Mouse (Mus musculus): Measurements from ENCODE around the gene Tes.

The Tes gene

GRCm38 (mm10) chr6:17079304-17079703 is 14.4 kb downstream of the Tes start:
- no peak for DNase-seq (ENCODE audit: low read depth, low spot score)

DNA sequence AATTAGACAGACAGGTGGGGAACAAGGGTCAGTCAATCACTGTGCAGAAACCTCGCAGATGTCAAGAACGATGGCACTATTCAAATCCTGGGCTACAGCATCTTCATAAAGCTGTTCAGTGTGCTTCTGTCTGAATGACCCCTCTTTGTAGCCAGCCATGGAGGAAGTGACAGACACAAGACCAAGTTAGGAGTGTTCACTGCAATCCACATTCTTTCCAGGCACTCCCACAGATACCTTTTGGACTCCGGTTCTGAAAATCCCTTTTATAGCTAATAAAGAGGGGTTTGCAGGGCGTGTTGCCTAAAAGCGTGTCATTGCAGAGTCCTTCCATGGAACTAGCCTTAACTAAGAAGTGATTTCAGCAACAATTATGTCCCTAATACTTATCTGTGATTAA is 14.9 kb downstream of the Tes start:
- DNase-seq (ENCODE audit: low read depth, low spot score): no peak

DNA sequence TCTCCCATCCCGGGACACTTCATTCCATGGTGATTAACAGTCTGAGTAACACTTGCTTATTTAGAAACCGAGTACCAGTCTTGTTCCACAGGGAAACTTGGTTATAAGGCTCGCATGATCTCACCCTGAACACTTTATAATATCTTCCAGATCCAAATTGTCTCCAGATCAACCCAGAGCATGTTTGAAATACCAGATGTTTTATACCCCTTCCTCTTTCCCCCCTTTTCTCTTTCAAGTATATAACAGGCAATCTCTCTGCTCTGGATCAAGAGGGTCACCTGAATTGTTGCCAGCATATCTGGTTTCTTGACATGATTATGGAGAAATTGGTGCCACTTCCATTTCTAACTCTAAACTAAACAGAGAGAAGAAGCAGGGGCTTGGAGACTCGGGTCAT is 17.3 kb downstream of the Tes start:
- DNase-seq (ENCODE audit: low read depth, low spot score): no peak

DNA sequence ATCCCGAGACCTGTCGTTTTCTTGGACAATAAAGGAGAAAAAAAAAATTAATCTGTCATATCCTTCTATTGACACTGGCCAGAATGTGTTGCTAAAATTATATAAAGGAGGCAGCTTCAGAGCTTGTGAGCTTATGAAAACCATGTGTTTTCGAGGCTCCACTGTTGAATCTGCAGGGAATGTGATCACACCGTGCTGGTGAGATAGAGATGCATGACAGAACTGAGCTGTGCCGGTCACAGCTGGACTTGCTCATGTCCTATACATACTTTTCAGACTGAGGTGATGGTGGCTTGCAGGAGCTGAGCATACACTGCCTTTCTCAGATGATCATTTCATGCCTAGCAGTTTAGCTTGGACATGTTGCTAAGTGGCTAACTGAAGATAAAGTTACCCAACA is 17.9 kb downstream of the Tes start:
- no peak for DNase-seq (ENCODE audit: low read depth, low spot score)

GRCm38 (mm10) chr6:17087485-17087884 is 22.5 kb downstream of the Tes start:
- DNase-seq (ENCODE audit: low read depth, low spot score): peak; percentile 59

GRCm38 (mm10) chr6:17097301-17097700 is 32.4 kb downstream of the Tes start:
- DNase-seq (ENCODE audit: low read depth, low spot score): no peak

GRCm38 (mm10) chr6:17098559-17098958 is 33.6 kb downstream of the Tes start:
- no peak for DNase-seq (ENCODE audit: low read depth, low spot score)

DNA sequence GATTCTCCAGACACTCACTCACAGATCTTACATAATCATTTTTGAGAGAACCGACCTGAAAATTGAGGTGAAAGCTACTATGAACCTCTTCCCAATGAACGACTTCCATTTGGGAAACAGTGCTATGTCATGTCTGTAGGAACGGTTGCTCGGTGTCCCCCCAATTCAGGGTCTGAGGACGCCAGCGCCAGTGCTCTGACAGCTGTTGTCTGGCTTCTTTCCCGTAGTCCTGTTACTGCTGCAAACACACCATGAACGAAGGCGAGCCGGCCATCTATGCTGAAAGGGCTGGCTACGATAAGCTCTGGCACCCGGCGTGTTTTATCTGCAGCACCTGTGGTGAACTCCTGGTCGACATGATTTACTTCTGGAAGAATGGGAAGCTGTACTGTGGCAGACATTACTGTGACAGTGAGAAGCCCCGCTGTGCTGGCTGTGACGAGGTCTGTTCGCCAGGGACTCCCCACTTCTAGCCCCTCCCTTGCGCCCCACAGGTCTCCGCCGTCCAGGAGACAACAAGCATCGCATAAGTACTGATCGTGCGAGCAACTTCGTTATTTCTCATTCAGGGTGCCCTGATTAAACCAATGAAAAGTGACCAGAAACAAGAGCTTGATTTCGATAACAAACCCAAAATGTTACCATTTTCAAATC is 34.7 kb downstream of the Tes start:
- DNase-seq (ENCODE audit: low read depth, low spot score): no peak

- peak; percentile 75 for DNase-seq (ENCODE audit: low read depth, low spot score)
Observed at GRCm38 (mm10) chr6:17105714-17106113, 40.8 kb downstream of the Tes start.

DNA sequence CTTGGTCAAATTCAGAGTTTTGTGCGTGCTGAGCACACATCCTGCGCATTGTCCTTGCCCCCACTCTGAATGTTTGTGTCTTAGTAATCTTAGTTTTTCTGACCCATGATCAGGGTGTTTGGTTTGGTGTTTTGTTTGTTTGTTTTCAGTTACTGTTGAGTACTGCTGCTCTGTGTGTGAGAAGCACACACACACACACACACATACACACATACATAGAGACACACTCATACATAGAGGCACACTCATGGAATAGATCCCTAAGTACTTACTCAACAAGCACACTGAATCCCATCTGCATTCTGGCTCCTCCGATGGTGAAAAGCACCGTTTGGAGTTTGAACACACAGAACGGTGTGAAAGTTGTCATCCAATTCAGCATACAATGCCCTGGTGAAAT is 41.5 kb downstream of the Tes start:
- DNase-seq (ENCODE audit: low read depth, low spot score): no peak

DNA sequence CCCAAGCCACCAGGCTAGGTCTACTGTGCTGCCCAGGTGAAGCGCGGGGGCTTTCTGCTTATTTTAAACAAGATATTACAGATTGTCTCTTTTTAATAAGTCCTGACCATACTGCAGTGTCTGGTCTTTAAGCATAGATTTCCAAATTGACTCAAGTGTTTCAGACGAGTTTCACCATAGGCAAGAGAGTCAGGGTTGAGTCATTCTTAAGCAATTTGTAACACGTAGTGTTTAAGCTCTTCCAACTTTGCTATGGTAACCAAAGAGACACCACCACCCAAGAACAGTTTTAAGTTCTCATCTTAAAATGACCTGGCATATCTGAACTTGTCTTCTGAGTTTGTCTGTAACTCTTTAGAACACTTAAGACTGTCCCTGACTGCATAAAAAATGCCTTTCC is 44.3 kb downstream of the Tes start:
- no peak for DNase-seq (ENCODE audit: low read depth, low spot score)

GRCm38 (mm10) chr6:17110564-17111100 is 45.7 kb downstream of the Tes start:
- DNase-seq (ENCODE audit: low read depth, low spot score): no peak

GRCm38 (mm10) chr6:17112081-17112480 is 47.1 kb downstream of the Tes start:
- DNase-seq (ENCODE audit: low read depth, low spot score): no peak

DNA sequence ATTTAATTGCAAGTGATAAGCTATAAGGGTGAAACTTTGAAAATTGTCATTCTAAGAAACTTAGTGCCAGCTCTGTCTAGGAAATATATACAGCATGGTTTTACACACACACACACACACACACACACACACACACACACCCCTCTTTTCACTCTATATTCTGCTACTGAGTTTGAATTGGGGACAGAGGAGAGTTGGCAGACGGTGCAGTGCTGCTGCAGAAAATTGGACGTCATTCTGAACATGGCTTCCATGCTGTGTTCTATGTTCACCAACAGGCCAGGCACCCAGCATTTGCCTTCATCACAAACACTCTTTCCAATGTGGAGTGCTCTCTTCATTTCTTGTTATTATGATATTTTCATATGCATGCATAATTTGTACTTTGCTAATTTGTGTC is 48.0 kb downstream of the Tes start:
- DNase-seq (ENCODE audit: low read depth, low spot score): no peak

- peak; percentile 36 for DNase-seq (ENCODE audit: low read depth, low spot score)
Observed at GRCm38 (mm10) chr6:17114588-17114987, 49.6 kb downstream of the Tes start.

- no peak for DNase-seq (ENCODE audit: low read depth, low spot score)
Observed at GRCm38 (mm10) chr6:17115046-17115790, 50.3 kb downstream of the Tes start.

DNA sequence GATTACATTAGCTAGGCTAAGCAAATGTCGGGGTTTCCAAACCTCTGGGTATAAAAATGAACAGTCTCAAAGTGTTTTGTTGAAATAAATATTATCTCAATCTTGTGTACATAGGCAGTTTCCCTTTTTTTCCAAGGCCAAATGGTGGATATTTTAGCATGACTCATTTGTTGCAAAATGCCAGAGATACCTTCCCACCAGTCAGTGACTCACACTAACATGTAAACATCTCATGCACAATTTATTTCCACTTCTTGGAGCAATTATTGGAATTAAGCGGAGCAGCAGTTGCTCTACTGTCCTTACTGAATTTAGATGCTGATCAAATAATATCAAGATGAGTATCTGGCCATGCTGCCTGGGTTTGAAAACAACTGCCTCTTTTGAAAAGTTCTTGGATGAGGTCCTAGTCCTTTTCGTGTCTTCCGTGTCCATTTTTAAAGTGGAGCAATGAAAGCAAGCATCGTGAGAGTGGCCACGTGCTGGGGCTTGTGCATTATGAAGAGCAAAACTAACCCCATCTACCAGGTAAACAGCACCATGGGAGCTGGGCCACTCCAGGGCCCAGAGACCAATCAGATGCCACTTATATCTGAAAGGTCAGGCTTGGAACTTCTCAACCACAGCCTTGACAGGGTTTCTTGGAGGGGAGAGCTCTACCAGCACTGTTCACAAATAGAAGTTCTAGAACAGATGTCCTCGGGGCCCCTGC is 54.7 kb downstream of the Tes start:
- peak; percentile 68 for DNase-seq (ENCODE audit: low read depth, low spot score)

DNA sequence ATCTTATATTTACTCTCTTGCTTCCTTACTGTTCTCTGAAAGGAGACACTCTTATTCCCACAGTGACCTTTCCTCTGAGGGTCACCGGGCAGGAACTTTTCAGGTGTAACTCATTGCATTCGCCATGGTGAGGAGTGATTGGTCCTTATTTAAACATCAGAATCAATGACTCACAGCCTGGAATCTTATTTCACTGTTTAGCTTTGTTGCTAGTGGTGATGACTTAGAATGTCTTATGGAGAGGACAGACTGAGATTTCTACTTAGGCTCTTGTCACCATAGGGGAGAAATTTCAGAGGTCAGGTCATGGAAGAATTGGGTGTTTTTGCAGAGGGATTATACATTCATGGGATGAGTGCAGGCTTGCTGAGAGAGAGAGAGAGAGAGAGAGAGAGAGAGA is 75.1 kb downstream of the Tes start:
- DNase-seq (ENCODE audit: low read depth, low spot score): no peak

DNA sequence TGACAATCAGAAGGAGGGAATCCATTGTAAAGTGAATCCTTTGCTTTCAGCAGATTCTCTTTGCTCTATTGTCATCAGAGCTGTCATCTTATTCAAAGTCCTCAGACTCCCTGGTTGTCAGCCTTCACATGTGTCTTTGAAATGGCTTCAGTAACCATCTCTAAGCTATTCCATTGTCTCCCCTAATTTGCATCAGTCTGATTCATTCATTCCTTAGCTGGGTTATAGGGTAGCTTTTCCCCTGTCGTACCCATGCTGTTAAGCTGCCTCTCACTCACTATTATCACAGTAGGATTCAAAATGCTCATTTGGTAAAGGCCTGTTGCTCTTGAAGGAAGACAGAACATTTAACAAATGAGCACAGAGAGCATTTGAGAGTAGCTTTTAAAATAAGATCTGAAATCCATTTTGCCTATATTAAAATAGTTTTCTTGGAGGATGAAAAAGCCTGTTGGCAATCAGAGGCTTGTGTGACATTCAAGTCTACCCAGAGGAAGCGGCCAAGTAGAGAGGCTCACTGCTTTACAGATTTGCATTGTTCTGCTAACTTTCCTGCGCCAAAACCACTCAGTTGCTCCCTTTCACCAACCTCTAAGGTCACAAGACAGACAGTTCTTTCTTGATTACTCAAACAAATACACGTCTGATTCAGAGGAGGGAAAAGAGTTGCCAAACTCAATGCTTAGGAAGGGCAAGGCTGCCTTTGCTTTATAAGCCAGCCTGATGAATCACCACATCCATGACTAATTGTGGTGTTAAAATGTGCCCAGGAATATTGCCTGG is 77.8 kb downstream of the Tes start:
- peak; percentile 82 for DNase-seq (ENCODE audit: low read depth, low spot score)

DNA sequence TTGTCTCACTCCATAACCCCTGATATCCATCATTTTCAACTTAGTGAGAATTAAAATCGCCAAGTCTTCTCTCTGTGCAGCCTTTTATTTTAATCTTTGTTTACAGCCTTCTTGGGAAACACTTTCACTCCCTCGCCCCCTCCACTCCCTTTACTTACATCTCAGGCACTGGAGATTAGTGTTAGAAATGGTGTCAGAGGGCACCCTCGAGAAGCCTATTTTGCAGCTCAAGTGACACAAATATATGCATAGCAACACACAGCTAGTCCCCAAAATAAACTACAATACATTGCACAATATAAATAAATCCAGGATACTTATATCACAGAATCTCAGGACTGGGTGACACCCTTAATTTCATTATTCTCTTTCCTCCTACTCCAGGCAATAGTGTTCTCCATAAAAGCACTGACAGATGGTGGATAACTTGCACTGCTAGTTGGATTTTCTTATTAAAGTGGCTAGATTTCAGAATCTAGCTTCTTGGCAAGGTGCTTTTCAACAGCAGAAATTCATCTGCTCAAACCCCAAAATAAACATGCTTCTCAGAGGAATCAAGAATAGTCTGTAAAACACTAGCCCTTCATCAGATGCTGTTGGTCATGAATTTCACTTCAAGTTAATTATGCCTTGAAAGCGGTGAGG is 86.2 kb downstream of the Tes start:
- DNase-seq (ENCODE audit: low read depth, low spot score): peak; percentile 80

- DNase-seq (ENCODE audit: low read depth, low spot score): no peak
Observed at GRCm38 (mm10) chr6:17152551-17152950, 87.6 kb downstream of the Tes start.

Data from brain, adult 2 months (tissue).